Mouse (Mus musculus) myocyte (in vitro differentiated cells): ENCODE data around the gene Smg7.

Experiments used
- POLR2A ChIP-seq: IDR thresholded peaks from one replicate; pipeline ENCODE4 v1.6.1; 2011; ENCODE audit warnings: low read depth, mild to moderate bottlenecking, control low read depth, moderate library complexity; ENCODE audit not compliant: insufficient read length
- POLR2AphosphoS2 ChIP-seq: IDR thresholded peaks from one replicate; pipeline ENCODE4 v1.6.1; 2011; ENCODE audit warnings: low read depth, control low read depth; ENCODE audit not compliant: insufficient read length
- REST ChIP-seq: IDR thresholded peaks from one replicate; pipeline ENCODE4 v1.6.1; 2011; ENCODE audit warnings: mild to moderate bottlenecking, control low read depth, moderate library complexity; ENCODE audit not compliant: insufficient read depth, insufficient read length
- SRF ChIP-seq: IDR thresholded peaks from one replicate; pipeline ENCODE4 v1.6.1; 2011; ENCODE audit warnings: low read depth; ENCODE audit not compliant: control insufficient read depth, insufficient read length
- TCF12 ChIP-seq: IDR thresholded peaks from one replicate; pipeline ENCODE4 v1.6.1; 2011; ENCODE audit warnings: mild to moderate bottlenecking, control low read depth; ENCODE audit not compliant: poor library complexity, insufficient read depth, severe bottlenecking
- TCF3 ChIP-seq: IDR thresholded peaks from one replicate; pipeline ENCODE4 v1.6.1; 2011; ENCODE audit warnings: low read depth, control low read depth; ENCODE audit not compliant: insufficient read length
- USF1 ChIP-seq: IDR thresholded peaks from one replicate; pipeline ENCODE4 v1.6.1; 2011; ENCODE audit warnings: low read depth, mild to moderate bottlenecking, control low read depth, moderate library complexity

GRCm38 (mm10) chr1:152901765-152902664, at the start of gene Smg7:
- TF ChIP-seq USF1: no peak
- TF ChIP-seq POLR2A: peak; percentile 24
- no peak for TF ChIP-seq POLR2AphosphoS2
- TF ChIP-seq REST: no peak
- TF ChIP-seq TCF3: no peak
- no peak for TF ChIP-seq SRF
- TF ChIP-seq TCF12: no peak
